Mouse (Mus musculus) midbrain, embryonic 14.5 days (tissue): ENCODE measurements around the gene D2hgdh. TPM values are rescaled to one million over a fixed set of nuclear protein-coding genes. Genes with fewer than 3 reads are reported as not detected.

Experiments used
- ATAC-seq: fragments of 200-750 bp; cut with Nextera tagmentation; 2 replicates; pipeline ENCODE4 v1.8.0; 2017; ENCODE audit warnings: moderate number of reproducible peaks, moderate library complexity; ENCODE audit not compliant: low FRiP score, low TSS enrichment
- DNase-seq: peaks from one replicate; pipeline ENCODE4 v3.0.0-alpha.2; 2015
- H3K27ac ChIP-seq: fragments of 300-500 bp; sonication (generic); replicated peaks from 2 replicates; pipeline ENCODE4 v1.5.1; 2014; ENCODE audit warnings: mild to moderate bottlenecking, low read depth, low read length, moderate library complexity
- H3K27me3 ChIP-seq: fragments of 300-500 bp; sonication (generic); 2 replicates; pipeline ENCODE4 v1.6.1; 2014; ENCODE audit warnings: low read length, control low read depth, mixed read lengths; ENCODE audit not compliant: control insufficient read depth, insufficient read depth
- H3K36me3 ChIP-seq: fragments of 300-500 bp; sonication (generic); 2 replicates; pipeline ENCODE4 v1.6.1; 2014; ENCODE audit warnings: low read length, control low read depth; ENCODE audit not compliant: control insufficient read depth, insufficient read depth
- H3K4me1 ChIP-seq: fragments of 300-500 bp; sonication (generic); 2 replicates; pipeline ENCODE4 v1.6.1; 2014; ENCODE audit warnings: mild to moderate bottlenecking, antibody characterized with exemption, low read length, control low read depth; ENCODE audit not compliant: control insufficient read depth, insufficient read depth
- H3K4me2 ChIP-seq: fragments of 300-500 bp; sonication (generic); 2 replicates; pipeline ENCODE4 v1.6.1; 2014; ENCODE audit warnings: mild to moderate bottlenecking, low read length, moderate library complexity
- H3K4me3 ChIP-seq: fragments of 300-500 bp; sonication (generic); replicated peaks from 2 replicates; pipeline ENCODE4 v1.5.1; 2014; ENCODE audit warnings: low read depth, low read length
- H3K9ac ChIP-seq: fragments of 300-500 bp; sonication (generic); replicated peaks from 2 replicates; pipeline ENCODE4 v1.6.1; 2014; ENCODE audit warnings: mild to moderate bottlenecking, low read length, moderate library complexity
- H3K9me3 ChIP-seq: fragments of 300-500 bp; sonication (generic); 2 replicates; pipeline ENCODE4 v1.6.1; 2016; ENCODE audit warnings: low read length, control low read depth, mixed read lengths; ENCODE audit not compliant: control insufficient read depth
- WGBS: fragments of 180-500 bp; shearing (Covaris S2); extraction: QIAGEN DNeasy Blood & Tissue Kit; methylation state at CpG from one replicate; pipeline ENCODE4 v1.1.7; 2014; 5-methylcytosine and 5-hydroxymethylcytosine counted together
- polyA plus RNA-seq: library from polyadenylated mRNA; unstranded; fragments of >200 nt; fragmentation: Nextera tagmentation; extraction: Ambion mirVana; gene quantifications from 2 replicates; pipeline ENCODE4 v1.2.1, GENCODE M21; 2014

The D2hgdh gene
- polyA plus RNA-seq, 1 experiment from 2014 or later: 11.5 TPM

- Histone ChIP-seq H3K4me3 (peak within 1 kb of the TSS; percentile 75), H3K9ac (peak within 1 kb of the TSS; percentile 80), H3K4me2 (peak within 1 kb of the TSS; percentile 93), H3K9me3 (no peaks in the 10 kb centered on the region), H3K36me3 (peaks cover 44% of the 10 kb centered on the region), H3K4me1 (peaks cover 21% of the 10 kb centered on the region), H3K27me3 (no peaks in the 10 kb centered on the region), H3K27ac (peak within 1 kb of the TSS; percentile 98)
- under 1% methylated on average over 94 of the region's 94 CpGs for WGBS
- DNase-seq: peak; percentile 99
- ATAC-seq: peak; percentile 93
Observed at GRCm38 (mm10) chr1:93803556-93804507, 20.9 kb upstream of the D2hgdh start, which contains the start of gene Ing5. Ing5 (plus strand) TSS chr1:93803965.

DNA sequence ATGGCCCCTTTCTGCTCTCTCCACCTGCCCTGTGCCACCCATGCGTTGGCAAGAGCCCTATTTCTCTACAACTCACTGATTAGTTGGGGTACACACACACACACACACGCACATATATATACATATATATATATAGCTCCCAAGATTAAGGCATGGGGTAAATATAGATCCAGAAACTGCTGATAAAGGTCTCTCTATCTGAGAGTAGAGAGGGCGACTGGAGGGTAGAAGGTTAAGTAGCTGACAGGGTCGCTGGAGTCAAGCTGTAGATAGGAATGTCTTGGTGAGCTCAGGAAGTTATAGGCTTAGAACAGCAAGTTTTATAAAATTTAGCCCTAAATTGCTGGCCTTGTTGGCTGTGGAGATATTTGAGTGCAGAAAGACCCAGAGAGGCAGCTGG, 19.9 kb upstream of the D2hgdh start:
- H3K27ac ChIP-seq: peak overlapping the region; percentile 98; the same call in 1 of the 2 replicates
- no peak for DNase-seq
- no peak for ATAC-seq

DNA sequence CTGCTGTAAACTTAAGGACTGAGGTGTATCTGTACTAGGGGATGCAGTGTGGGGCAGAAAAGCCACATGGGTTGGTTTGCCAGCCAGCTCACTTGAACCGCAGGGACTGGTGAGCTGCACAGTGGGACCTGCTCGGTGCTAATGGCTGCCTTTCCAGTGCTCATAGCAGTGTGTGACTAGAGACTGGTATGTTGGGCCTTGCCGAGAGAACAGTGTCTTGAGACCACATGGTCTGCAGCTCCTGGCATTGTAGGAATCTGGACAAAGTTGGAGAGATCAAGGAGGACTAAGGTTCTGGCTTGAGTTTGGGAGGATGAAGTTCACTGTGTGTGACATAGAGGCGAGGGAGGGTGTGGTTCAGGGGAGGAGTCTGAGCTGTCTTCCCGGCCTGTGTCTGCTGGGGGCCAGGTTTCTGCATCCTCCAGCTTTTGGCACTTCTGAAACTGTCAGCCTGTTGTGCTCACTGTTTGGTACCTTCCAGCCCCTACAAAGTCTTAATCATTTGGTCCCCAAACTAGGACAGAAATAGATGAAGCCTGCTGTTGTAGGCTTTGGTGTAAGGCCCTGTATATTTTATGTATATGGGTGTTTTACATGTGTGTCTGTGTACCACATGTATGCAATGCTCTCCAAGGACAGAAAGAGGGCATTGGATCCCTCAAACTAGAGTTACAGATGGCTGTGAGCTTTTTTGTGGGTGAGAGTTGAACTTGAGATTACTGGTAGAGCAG, 19.3 kb upstream of the D2hgdh start:
- ATAC-seq: no peak
- no peak overlapping the region for H3K9ac ChIP-seq

More for the DNA sequence above, 19.9 kb upstream of the D2hgdh start:
- peaks cover 21% of the 10 kb centered on the region for H3K4me1 ChIP-seq
- peak overlapping the region; percentile 93 for H3K4me2 ChIP-seq
- peak overlapping the region; percentile 80; the same call in 1 of the 2 replicates for H3K9ac ChIP-seq
- WGBS: 89% methylated on average over 4 of the region's 4 CpGs
- no peaks in the 10 kb centered on the region for H3K27me3 ChIP-seq
- peaks cover 41% of the 10 kb centered on the region for H3K36me3 ChIP-seq
- no peaks in the 10 kb centered on the region for H3K9me3 ChIP-seq
- H3K4me3 ChIP-seq: peak overlapping the region; percentile 75

GRCm38 (mm10) chr1:93808871-93809270, 15.8 kb upstream of the D2hgdh start:
- H3K4me2 ChIP-seq: no peak overlapping the region
- H3K9me3 ChIP-seq: no peaks in the 10 kb centered on the region
- H3K9ac ChIP-seq: no peak overlapping the region
- 95% methylated on average over 4 of the region's 4 CpGs for WGBS
- peaks cover 65% of the 10 kb centered on the region for H3K36me3 ChIP-seq
- DNase-seq: no peak
- H3K4me1 ChIP-seq: peaks cover 7% of the 10 kb centered on the region; the same call in 1 of the 2 replicates
- no peak for ATAC-seq
- H3K4me3 ChIP-seq: no peak overlapping the region
- no peaks in the 10 kb centered on the region for H3K27me3 ChIP-seq
- no peak overlapping the region for H3K27ac ChIP-seq

More for the DNA sequence above, 19.3 kb upstream of the D2hgdh start:
- no peaks in the 10 kb centered on the region for H3K9me3 ChIP-seq
- peaks cover 21% of the 10 kb centered on the region for H3K4me1 ChIP-seq
- no peak overlapping the region for H3K27ac ChIP-seq
- no peaks in the 10 kb centered on the region for H3K27me3 ChIP-seq
- 0 out of 2 replicates have a peak overlapping the region, but pooled peaks have one; percentile 75 for H3K4me3 ChIP-seq
- no peak overlapping the region for H3K4me2 ChIP-seq
- H3K36me3 ChIP-seq: peaks cover 40% of the 10 kb centered on the region
- DNase-seq: no peak
- WGBS: 90% methylated on average over 5 of the region's 5 CpGs

- H3K27ac ChIP-seq: no peak overlapping the region
- 95% methylated on average over 3 of the region's 3 CpGs for WGBS
- H3K4me2 ChIP-seq: no peak overlapping the region
- no peak for ATAC-seq
- H3K4me3 ChIP-seq: no peak overlapping the region
- no peaks in the 10 kb centered on the region for H3K27me3 ChIP-seq
- DNase-seq: no peak
- no peaks in the 10 kb centered on the region for H3K9me3 ChIP-seq
- H3K4me1 ChIP-seq: no peaks in the 10 kb centered on the region
- H3K9ac ChIP-seq: no peak overlapping the region
- peaks cover 76% of the 10 kb centered on the region for H3K36me3 ChIP-seq
Observed at GRCm38 (mm10) chr1:93810011-93810410, 14.7 kb upstream of the D2hgdh start.

DNA sequence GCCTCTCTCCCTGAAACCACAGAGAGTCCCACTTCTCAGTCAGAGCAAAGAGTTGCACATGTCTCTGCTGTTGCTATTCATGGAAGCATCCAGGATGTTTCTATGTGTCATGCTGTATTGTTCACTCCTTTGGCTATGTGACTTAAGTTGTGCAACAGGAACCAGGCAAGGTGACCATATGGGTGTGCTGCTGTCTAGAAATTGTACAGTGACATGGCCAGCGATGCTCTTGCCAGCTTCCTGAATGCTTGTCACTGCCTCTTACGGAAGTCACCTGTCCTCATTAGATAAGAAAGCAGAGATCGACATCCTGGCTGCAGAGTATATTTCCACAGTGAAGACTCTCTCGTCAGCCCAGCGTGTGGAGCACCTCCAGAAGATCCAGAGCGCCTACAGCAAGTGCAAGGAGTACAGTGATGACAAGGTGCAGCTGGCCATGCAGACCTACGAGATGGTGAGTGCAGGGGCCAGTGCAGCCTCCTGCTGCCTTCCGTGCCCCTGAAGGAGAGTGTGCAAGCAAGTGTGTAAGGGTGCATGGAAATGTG, 13.1 kb upstream of the D2hgdh start:
- Histone ChIP-seq H3K9me3 (no peaks in the 10 kb centered on the region), H3K4me3 (no peak overlapping the region), H3K36me3 (peaks cover 83% of the 10 kb centered on the region), H3K27ac (no peak overlapping the region), H3K27me3 (no peaks in the 10 kb centered on the region), H3K4me2 (no peak overlapping the region), H3K4me1 (no peaks in the 10 kb centered on the region), H3K9ac (no peak overlapping the region)
- DNase-seq (no peak), ATAC-seq (no peak)
- 94% methylated on average over 8 of the region's 8 CpGs for WGBS

GRCm38 (mm10) chr1:93817823-93818532, 6.7 kb upstream of the D2hgdh start:
- 95% methylated on average over 8 of the region's 8 CpGs for WGBS
- H3K4me1 ChIP-seq: no peaks in the 10 kb centered on the region
- H3K9me3 ChIP-seq: no peaks in the 10 kb centered on the region
- no peak overlapping the region for H3K27ac ChIP-seq
- H3K4me2 ChIP-seq: no peak overlapping the region
- peaks cover 80% of the 10 kb centered on the region for H3K36me3 ChIP-seq
- no peak overlapping the region for H3K9ac ChIP-seq
- H3K4me3 ChIP-seq: no peak overlapping the region
- no peaks in the 10 kb centered on the region for H3K27me3 ChIP-seq
- ATAC-seq (no peak), DNase-seq (no peak)

DNA sequence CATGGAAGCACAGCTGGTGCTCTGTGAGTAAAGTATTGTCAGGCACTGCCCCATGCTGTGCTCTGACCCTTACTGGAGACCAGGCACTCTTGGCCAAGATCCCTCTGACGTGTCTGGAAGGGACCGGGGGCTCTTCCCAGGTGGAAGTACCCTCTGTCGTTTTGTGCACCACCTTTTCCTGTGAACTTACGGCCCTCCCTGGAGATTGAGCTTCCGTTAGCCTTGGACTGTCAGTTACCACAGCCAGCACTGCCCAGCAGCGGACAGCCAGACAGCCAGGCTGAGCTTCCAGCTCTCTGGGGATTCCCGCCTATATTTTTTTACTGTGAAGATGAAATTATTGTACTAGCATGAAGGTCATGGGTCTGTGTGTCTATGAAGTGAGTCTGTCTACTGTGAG, 6.0 kb upstream of the D2hgdh start:
- DNase-seq: no peak
- Histone ChIP-seq H3K27me3 (no peaks in the 10 kb centered on the region), H3K9me3 (no peaks in the 10 kb centered on the region), H3K36me3 (peaks cover 73% of the 10 kb centered on the region), H3K4me1 (no peaks in the 10 kb centered on the region), H3K9ac (no peak overlapping the region), H3K4me3 (no peak overlapping the region), H3K4me2 (no peak overlapping the region), H3K27ac (no peak overlapping the region)
- WGBS: 81% methylated on average over 7 of the region's 7 CpGs
- no peak for ATAC-seq
